Mouse (Mus musculus): ENCODE results near the gene Chaf1b.

Chaf1b gene

DNA sequence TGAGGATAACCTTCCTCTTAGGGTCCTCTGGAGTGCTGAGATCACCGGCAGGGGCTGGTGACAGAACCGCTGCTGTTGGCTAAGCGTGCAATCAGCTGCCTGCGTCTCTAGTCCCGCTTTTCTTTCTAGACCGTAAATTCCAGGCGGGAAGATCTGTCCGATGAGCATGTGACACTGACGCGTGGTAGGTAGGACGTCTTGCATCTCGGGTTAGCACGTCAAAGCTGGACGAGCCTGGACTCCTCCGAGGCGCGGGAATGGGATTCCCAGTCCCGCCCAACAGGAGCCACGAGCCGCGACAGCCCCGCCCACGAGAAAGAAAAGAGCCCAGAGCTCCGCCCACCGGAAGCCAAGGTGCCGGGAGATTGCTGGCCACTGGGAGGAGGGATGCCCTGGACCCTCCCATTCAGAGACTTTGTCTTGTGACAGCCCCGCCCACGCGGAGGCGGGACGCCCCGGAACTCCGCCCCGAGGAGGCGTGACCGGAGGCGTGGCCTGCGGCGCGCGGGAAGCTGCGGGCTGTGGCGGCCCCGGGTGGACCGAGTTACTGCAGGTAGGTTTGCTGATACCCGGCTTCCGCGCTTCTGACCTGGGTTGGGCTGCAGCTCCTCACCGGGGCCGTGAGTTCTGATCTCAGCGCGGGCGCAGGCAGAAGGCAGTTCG, at the start of gene Chaf1b:
Chaf1b (plus strand) TSS at position 479 of the 663 bp plus-strand sequence.
- peak; percentile 98 for DNase-seq

DNA sequence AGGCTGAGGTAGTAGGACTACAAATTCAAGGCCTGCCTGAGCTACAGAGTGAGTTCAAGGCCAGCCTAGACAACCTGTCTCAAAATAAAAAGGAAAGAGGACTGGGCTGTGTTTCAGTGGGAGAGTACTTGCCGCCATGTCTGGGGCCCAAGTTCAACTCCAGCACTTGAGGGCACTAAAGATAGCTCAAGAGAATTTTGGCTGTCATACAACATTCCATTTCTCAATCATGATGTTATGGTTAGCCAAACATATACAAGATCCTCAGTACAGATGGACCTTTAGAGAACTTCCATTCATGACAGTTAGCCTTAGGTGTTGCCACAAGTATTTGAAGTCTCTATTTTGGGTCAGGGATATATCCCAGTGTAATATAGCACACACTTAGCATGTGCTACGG, 49.6 kb upstream of the Chaf1b start:
- DNase-seq = no peak

DNA sequence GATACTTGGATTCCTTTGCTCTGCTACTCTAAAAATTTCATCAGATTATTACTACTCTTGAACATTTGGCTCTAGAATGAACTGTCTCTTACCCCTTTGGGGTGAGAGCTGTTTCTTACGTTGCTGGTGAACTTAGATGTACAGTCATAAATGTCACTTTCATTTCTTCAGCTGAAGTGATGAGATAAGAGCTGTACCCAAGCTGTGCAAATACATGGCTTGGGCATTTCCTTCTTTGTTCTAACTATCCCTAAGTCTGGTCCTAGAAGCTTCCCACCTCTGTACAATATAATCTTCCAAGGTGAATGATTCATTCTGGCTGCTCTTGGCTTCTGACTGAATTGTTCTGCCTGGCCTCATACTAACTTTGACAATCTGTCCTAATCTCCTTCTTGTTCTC, 44.7 kb upstream of the Chaf1b start:
- no peak for DNase-seq

DNA sequence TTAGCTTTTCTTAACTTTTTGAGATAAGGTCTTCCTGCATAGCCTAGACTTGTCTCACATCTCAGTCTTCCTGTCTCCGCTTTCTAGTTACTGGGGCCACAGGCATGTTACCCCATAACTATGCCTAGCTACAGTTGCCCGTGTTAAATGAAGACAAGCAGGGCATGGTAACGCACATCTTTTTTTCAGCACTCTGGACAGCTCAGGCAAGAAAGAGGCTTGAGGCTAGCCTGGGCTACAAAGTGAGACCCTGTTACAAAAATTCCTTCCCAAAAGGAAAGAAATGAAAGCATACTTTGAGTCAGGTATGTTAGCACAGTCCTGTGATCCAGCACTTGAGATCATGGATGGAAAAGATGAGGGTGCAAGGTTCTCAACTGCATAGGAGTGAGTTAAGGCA, 33.2 kb upstream of the Chaf1b start:
- DNase-seq = no peak

DNA sequence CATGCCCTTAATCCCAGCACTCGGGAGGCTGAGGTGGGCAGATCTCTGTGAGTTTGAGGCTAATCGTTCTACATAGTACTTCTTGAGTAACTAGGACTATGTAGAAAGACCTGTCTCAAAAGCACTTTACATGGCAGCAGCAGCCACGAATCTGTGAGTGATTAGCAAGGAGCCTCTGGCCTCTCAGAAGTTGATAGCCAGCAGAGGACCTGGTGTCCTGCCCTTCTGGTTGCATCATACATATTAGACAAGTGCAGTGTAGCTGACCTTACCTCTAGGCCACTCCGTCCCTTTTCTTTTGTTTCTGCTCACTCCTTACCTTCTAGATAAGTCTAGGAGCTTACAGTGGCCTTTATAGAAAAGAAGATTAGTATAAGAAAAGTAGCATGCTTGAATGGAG, 23.7 kb upstream of the Chaf1b start:
- DNase-seq = no peak

DNA sequence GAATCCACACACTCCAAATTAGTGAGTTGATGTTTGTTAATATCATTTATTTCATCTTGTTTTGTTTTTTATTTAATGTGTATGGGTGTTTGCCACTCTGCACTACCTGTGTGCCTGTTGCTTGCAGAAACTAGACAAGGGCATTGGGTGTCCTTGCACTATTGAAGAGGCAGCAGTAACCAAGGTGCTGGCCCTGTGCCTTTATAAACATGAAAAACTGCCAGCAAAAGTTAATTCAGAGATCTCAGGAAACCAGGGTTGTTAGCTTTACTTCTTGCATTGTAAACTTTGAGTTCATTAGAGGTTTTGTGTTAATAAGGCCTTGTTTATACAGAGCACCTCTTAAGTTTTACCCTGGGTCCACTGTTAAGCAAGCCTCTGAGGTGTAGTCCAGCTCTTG, 23.0 kb upstream of the Chaf1b start:
- peak; percentile 34 for DNase-seq

DNA sequence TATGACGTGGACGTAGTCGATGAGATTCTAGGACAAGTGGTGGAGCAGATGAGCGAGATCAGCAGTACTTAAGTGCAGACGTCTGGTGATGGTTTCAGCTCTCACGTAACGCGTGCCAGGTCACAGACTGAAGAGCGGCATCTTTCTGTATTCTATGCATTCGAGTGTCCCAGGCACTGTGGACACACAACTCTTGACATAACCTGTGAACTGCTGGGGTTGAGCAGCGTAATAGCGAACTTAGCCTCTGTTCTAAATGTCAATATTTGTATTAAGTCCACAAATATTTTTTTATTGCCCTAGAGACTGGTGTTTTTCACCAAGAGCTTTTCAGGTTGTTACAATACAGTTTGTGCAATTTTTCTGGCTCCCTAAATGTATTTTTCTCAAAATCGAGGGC, 8.9 kb upstream of the Chaf1b start:
- DNase-seq = no peak

DNA sequence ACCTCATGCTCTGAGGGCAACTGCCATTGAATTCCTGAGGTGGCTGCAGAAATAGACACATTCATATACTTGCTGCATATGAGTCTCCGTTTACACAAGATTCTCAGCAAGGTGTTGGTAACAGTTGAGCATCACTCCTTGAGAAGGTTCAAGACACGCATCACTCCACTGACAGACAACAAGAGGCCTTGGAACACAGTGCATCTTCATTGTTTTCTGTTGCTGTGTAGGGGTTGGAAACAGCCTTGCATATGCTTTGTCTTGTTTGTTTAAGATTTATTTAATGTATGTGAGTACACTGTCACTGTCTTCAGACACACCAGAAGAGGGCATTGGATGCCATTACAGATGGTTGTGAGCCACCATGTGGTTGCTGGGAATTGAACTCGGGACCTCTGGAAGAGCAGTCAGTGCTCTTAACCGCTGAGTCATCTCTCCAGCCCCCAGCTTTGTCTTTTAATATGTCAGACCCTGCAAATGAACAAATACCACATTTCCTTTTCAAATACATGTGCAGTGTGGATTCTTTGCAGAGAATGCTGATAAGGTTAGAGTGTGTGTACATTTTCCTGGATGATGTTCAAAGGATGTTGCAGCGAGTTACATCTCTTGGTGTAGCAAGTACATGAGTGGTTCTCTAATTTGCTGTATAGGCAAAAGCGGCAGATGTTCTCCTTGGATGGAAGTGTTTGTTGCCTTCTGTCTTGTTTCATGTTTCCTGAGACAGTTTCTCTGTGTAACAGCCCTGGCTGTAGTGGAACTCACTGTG, 5.9 kb upstream of the Chaf1b start:
- DNase-seq = no peak

DNA sequence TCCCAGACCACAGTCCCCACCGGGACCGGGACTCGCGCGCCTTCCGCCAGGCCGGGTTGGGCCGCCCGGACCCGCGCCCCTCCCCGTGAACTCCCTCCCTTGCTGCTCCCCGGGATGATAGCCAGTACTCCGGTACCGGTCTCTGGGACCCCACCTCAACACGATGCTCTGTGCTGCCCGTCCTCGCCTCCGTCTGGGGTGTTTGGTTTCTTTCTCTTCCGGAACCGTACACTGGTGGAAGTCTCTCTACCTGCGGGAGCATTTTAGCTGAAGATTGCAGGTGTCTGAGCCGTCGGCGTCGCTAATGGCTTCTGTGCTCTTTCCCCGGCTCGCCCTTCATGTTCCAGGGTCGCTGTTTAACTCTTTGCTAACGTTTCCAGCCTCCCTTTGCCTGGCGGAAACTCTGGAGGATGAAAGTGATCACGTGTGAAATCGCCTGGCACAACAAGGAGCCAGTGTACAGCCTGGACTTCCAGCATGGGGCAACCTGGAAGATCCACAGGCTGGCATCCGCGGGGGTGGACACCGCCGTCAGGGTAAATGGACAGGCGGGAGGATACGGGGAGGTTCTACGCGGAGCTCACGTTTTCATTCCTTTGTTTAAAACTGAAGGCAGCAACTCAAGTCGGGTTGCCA, 503 bp downstream of the Chaf1b start:
- peak; percentile 26 for DNase-seq

DNA sequence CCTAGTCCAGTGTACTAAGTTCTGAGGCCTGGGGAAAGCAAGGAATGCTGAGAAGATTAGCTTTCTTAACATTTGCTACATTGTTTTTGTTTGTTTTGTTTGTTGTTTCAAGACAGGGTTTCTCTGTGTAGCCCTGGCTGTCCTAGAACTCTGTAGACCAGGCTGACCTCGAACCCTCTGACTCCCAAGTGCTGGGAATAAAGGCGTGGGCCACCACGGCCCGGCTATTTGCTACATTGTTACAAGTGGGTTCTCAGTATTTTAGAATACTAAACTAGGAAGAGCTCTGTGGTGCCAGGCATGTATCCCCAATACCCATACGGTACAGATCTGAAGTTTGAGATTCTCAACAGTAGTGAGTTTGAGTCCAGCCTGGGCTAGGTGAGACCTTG, 1.0 kb downstream of the Chaf1b start:
- no peak for DNase-seq

DNA sequence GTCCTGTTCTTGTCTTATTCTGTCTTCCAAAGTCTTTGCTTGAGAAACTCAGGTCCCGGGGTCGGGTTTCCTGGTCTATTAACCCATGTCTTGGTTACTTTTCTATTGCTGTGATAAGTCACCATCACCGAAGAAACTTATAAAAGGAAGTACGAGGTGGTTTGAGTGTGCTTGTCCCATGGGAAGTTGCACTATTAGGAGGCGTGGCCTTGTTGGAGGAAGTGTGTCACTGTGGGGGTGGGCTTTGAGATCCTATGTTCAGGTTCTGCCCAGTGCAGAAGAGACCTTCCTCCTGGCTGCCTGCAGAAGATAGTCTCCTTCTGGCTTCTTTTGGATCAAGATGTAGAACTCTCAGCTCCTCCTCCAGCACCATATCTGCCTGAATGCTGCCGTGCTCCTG, 4.8 kb downstream of the Chaf1b start:
- no peak for DNase-seq

DNA sequence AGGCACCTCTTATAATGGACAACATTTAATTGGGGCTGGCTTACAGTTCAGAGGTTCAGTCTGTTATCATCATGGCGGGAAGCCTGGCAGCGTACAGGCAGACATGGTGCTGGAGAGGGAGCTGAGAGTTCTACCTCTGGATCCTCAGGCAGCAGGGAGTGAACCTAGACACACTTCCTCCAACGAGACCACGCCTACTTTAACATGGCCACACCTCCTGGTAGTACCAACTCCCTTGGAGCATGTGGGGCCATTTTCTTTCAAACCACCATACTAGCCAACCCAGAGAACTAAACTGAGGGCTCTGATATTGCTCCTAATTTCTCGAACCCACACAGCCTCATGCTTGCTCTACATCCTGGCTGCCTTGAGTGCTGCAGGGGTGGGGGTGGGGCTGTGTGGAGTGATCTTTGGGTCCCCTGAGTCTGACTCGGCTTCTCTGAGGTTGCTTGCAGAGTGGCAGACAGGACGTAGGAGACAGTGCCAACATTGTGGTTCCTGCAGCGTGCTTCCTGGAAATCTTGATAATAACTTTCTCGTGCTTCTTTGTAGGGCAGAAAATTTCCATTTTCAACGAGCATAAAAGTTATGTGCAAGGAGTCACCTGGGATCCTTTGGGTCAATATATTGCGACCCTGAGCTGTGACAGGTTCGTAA, 7.4 kb downstream of the Chaf1b start:
- no peak for DNase-seq

DNA sequence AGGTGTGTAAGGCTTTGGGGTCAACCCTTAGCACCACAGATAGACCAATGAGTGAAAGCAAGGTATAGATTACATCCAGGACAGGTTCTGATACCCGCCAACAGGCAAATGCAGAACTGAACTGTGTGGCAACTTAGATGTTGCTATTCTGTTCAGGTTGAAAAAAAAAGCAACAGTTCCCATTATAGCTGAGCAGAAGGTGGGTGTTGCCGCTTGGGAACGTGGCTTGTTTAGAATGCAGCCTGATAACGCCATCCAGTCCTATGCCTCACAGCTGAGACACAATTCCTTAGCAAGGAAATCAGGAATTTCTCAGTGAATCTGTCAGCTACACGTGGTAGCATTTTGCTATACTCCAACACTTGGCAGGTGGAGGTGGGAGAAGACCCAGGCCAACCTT, 9.6 kb downstream of the Chaf1b start:
- no peak for DNase-seq

DNA sequence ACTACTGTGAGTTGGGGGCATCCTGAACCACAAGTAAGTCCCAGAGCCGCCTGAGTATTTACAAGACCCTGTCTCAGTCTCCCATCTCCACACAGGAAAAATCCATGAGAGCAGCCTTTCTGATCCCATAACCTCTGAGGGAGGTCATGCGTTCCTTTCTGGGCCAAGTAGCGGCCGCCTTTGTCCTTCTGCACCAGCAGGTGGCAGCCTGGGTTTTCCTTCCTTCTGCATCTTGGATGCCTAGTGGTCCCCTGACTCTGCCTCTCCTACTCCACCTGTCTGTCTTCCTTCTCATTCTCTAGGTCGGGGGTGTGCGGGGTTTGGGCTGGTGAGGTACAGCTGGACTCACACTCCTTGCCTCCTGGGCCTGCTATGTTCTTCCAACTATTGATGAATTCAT, 19.3 kb downstream of the Chaf1b start:
- DNase-seq = peak; percentile 27

DNA sequence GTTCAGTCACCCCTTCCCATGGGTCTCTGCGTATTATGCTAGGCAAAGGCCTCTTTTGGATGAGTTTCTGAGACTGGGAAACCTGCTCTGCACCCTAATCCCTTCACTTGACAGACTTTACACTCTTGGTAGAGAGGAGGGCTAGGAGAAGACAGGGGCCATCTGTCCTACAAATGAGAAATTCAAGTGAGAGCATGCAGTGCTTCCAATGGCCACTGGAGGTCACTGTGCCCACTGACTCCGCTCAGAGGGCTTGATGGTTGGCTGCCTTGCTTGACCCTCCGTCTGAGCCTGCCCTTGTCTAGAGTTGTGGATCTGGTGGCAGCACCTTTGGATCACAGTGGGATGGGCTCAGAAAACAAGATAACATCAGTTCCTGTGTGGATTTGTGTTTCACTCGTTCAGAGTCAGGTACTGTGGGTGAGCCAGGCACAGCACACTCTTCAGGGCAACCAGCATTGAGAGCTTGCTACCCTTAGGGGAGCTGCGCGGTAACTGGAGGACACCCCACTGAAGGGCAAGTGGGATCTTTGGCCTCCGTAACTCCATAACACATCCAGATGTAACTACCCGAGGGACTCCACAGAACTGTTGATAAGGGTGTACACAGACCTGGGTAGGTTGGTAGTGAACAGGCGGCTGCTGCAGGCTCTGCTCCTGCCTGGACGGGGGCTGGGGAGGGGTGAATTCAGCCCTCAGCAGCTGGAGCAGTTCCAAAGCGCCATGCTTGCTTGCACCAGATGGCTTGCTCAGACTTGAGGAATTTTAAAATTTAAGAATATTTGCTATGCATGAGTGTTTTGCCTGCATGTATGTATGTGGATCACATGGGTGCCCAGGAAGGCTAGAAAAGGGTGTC, 22.7 kb downstream of the Chaf1b start:
- DNase-seq = peak; percentile 82

DNA sequence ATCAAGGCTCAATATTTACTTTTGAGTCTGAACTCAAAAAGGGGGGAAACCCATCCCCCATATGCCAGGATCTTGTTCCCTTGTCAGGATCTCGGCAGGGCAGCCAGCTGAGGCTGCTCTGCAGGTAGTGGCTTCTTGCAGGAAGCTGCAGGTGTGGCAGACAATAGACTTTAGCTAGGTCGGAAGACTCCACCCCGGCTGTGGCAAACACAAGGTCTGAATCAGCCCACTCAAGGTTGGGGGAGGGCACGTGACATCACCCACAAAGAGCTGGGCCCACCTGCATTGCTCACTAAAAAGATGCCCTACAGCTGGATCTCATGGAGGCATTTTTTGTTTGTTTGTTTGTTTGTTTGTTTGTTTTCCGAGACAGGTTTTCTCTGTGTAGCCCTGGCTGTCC, 24.1 kb downstream of the Chaf1b start:
- no peak for DNase-seq

DNA sequence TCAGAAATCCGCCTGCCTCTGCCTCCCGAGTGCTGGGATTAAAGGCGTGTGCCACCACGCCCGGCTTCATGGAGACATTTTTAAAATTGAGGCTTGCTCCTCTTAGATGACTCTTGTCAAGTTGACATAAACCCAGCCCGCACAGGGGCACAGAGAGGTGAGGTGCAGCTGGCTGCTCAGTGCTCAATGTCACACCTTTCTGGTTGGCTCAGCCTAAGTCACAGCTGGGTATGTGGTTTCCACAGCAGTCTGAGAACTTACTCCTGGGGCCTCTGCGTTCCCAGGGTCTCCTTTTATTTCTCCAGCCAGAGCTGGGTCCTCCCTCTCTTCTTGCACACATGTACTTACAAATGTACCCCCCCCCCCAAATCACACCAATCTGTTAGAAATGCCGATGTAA, 24.5 kb downstream of the Chaf1b start:
- DNase-seq = no peak

DNA sequence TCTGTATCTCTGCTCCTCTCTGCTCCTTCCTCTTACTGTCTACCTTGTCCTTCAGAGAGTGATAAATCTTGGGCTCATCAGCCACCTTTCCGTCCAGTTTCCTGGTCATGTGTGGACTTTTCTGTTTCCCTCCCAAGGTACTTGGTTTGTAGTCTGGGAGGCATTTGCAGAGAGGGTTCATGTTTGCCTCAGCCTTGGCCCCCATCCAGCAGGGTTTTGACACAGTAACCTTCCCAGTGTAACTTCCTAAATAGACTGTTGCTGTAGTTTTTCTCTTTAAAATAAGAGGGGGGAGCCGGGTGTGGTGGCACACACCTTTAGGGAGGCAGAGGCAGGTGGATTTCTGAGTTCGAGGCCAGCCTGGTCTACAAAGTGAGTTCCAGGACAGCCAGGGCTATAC, 26.2 kb downstream of the Chaf1b start:
- DNase-seq = peak; percentile 44

DNA sequence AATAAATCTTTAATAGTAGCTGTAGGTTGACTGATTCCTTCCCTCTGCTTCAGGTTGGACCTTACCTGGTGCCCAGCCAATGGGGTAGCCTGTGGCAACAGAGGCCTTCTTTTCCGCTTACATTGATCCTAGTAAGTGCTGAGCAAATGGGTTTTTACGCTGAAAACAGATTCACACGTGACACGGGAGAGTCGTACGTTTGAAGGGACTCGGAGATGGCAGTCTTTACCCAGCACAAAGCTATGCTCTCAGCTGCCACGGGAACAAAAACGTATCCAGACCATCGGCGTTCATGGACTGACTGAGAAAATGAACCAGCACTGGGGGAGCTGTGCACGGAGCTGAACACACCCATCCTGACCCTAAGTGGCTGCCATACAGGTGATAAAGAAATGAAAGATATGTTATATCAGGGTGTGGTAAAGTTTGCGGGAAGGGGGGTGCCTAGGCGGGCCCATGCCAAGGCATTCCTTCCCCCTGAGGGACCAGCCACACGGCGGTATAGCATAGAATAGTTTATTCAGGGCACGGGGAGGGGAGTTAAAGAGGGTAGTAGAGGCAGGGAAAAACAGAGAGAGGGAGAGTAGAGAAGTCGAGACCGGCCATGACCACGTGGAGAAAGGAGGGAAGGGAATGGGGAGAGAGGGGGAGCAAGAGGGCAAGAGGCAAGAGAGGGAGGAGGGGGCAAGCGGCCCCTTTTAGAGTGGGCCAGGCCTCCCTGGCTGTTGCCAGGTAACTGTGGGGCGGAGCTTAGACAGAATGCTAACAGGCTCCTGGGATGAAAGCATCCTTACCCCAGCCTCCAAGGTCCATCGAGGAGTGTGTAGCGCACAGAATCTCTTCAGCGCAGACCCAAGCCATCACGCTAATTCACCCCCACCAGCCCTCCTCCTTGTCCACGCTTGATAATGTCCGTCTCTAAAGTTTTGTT, 27.3 kb downstream of the Chaf1b start:
- DNase-seq = no peak

DNA sequence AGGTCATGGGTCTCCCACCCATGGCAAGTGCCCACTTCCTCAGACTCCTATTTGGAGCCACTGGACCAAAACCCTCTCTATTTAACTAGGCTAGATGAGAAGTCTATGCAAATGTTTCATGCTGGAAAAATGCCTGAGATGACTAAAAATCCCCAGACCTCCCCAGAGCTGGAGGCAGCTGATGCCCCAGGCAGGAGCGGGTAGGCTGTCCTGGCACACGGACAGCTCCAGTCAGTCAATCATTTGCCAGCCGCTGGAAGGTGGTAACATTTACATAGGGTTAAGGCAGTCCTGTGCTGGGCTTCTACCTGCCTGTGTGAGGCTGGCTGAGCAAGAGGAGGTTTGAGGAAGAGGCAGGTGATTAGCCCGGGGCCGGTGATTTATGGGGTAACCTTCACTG, 28.5 kb downstream of the Chaf1b start:
- peak; percentile 79 for DNase-seq

DNA sequence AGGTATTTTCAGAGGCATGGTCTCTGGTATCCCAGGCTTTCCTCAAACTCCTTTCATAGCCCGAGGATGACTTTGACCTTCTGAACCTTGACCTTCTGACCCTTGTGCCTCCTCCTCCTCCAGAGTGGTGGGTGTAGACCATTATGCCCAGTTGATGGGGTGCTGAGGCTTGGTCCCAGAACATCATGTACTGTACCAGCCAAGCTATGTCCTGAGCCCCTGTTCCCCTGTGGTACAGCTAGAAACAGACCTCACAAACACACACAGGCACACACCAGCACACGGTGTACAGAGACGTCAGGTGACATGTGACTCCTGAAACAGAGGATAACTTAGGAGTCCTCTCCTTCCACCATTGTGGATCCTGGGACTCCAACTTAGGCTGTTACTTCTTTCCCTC, 29.1 kb downstream of the Chaf1b start:
- no peak for DNase-seq
